Mouse (Mus musculus) kidney, embryonic 16.5 days (tissue): Measurements from ENCODE around the gene Lrrc31. TPM values are rescaled to one million over a fixed set of nuclear protein-coding genes. Genes with fewer than 3 reads are reported as not detected.

ENCODE experiments used
- ATAC-seq: fragments of 200-750 bp; cut with Nextera tagmentation; 2 replicates; pipeline ENCODE4 v1.8.0; 2017; ENCODE audit warnings: moderate TSS enrichment; ENCODE audit not compliant: low FRiP score, low TSS enrichment
- H3K27ac ChIP-seq: fragments of 300-500 bp; sonication (generic); 2 replicates; pipeline ENCODE4 v1.5.1; 2014; ENCODE audit warnings: low read length
- H3K27me3 ChIP-seq: fragments of 300-500 bp; sonication (generic); 2 replicates; pipeline ENCODE4 v1.6.1; 2014; ENCODE audit warnings: low read length, control low read depth, mixed read lengths; ENCODE audit not compliant: insufficient read depth
- H3K36me3 ChIP-seq: fragments of 300-500 bp; sonication (generic); 2 replicates; pipeline ENCODE4 v1.6.1; 2014; ENCODE audit warnings: low read length, control low read depth, mixed read lengths; ENCODE audit not compliant: insufficient read depth
- H3K4me1 ChIP-seq: fragments of 300-500 bp; sonication (generic); 2 replicates; pipeline ENCODE4 v1.6.1; 2014; ENCODE audit warnings: low read length, control low read depth, mixed read lengths; ENCODE audit not compliant: insufficient read depth
- H3K4me2 ChIP-seq: fragments of 300-500 bp; sonication (generic); replicated peaks from 2 replicates; pipeline ENCODE4 v1.6.1; 2014; ENCODE audit warnings: low read depth, low read length
- H3K4me3 ChIP-seq: fragments of 300-500 bp; sonication (generic); 2 replicates; pipeline ENCODE4 v1.5.1; 2014; ENCODE audit warnings: mild to moderate bottlenecking, low read length
- H3K9ac ChIP-seq: fragments of 300-500 bp; sonication (generic); replicated peaks from 2 replicates; pipeline ENCODE4 v1.6.1; 2014; ENCODE audit warnings: low read length
- H3K9me3 ChIP-seq: fragments of 300-500 bp; sonication (generic); 2 replicates; pipeline ENCODE4 v1.6.1; 2016; ENCODE audit warnings: low read length, control low read depth
- WGBS: fragments of 180-500 bp; shearing (Covaris S2); extraction: QIAGEN DNeasy Blood & Tissue Kit; methylation state at CpG from one replicate; pipeline ENCODE4 v1.1.7; 2014; 5-methylcytosine and 5-hydroxymethylcytosine counted together
- polyA plus RNA-seq: library from polyadenylated mRNA; unstranded; fragments of >200 nt; fragmentation: Nextera tagmentation; extraction: Ambion mirVana; gene quantifications from 2 replicates; pipeline ENCODE4 v1.2.1, GENCODE M21; 2015

Gene Lrrc31
- polyA plus RNA-seq, 1 experiment from 2014 or later = 0.35 TPM

GRCm38 (mm10) chr3:30724105-30724824, 24.6 kb upstream of the Lrrc31 start:
- WGBS = 48% methylated on average over 10 of the region's 10 CpGs
- Histone ChIP-seq H3K9me3 (no peaks in the 10 kb centered on the region), H3K36me3 (no peaks in the 10 kb centered on the region), H3K27ac (no peak overlapping the region), H3K27me3 (no peaks in the 10 kb centered on the region), H3K4me1 (no peaks in the 10 kb centered on the region), H3K4me2 (no peak overlapping the region), H3K9ac (no peak overlapping the region), H3K4me3 (no peak overlapping the region)
- no peak for ATAC-seq

DNA sequence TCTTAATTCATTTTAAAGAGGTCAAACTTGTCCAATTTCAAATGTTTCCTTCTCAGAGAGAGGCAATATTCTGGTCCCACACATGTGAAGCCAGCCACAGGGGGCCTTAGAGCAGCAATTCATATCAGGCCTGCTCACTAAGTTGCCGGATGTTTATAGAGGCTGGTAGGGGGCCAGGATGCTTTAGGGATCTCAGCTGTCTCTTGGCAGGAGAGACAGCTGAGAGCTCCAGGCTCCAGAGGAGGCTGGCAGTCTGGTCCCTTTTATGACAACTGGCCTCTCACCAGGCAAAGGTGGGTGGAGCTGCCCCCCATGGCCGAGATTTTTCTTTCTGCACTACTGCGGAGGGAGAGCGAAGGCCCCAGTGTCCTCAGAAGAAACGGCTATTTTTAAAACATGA, 23.5 kb upstream of the Lrrc31 start:
- H3K27ac ChIP-seq = no peak overlapping the region

GRCm38 (mm10) chr3:30722461-30722860, 22.8 kb upstream of the Lrrc31 start:
- Histone ChIP-seq H3K36me3 (no peaks in the 10 kb centered on the region), H3K4me1 (no peaks in the 10 kb centered on the region), H3K4me2 (no peak overlapping the region), H3K4me3 (no peak overlapping the region), H3K9me3 (no peaks in the 10 kb centered on the region), H3K9ac (no peak overlapping the region), H3K27me3 (no peaks in the 10 kb centered on the region), H3K27ac (no peak overlapping the region)
- no peak for ATAC-seq
- 82% methylated on average over 2 of the region's 2 CpGs for WGBS

More for the DNA sequence above, 23.5 kb upstream of the Lrrc31 start:
- ATAC-seq = peak; percentile 78
- H3K36me3 ChIP-seq = no peaks in the 10 kb centered on the region
- H3K27me3 ChIP-seq = no peaks in the 10 kb centered on the region
- no peak overlapping the region for H3K9ac ChIP-seq
- no peak overlapping the region for H3K4me3 ChIP-seq
- 32% methylated on average over 5 of the region's 5 CpGs for WGBS
- H3K9me3 ChIP-seq = no peaks in the 10 kb centered on the region
- H3K4me2 ChIP-seq = no peak overlapping the region
- no peaks in the 10 kb centered on the region for H3K4me1 ChIP-seq

DNA sequence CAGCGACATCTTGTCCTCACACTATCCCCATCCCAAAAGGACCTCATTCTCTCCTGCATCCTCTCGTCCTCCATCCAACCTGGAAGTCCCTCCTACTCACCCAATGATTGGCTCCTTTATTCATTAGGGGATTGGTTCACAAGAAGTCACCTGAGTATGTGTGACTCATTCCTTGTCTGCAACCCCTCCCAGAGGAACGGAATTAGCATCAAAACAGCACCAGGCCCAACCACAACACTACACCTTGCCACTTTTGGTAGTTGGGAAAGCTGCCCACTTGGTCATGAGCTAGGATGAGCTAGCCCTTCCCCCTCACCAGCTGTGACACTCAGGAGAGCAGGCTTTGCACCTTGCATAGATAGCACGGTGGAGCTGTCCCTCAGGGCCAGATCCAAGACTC, 22.4 kb upstream of the Lrrc31 start:
- no peak for ATAC-seq
- Histone ChIP-seq H3K9me3 (no peaks in the 10 kb centered on the region), H3K4me1 (no peaks in the 10 kb centered on the region), H3K27ac (no peak overlapping the region), H3K9ac (no peak overlapping the region), H3K4me3 (no peak overlapping the region), H3K27me3 (no peaks in the 10 kb centered on the region), H3K36me3 (no peaks in the 10 kb centered on the region), H3K4me2 (no peak overlapping the region)
- WGBS = 83% methylated on average over 4 of the region's 4 CpGs

GRCm38 (mm10) chr3:30718649-30719048, 19.0 kb upstream of the Lrrc31 start:
- no peak overlapping the region for H3K9ac ChIP-seq
- no peak overlapping the region for H3K4me2 ChIP-seq
- H3K27me3 ChIP-seq = no peaks in the 10 kb centered on the region
- WGBS = 86% methylated on average over 3 of the region's 3 CpGs
- no peaks in the 10 kb centered on the region for H3K4me1 ChIP-seq
- no peak for ATAC-seq
- H3K4me3 ChIP-seq = no peak overlapping the region
- no peaks in the 10 kb centered on the region for H3K36me3 ChIP-seq
- no peak overlapping the region for H3K27ac ChIP-seq
- no peaks in the 10 kb centered on the region for H3K9me3 ChIP-seq

DNA sequence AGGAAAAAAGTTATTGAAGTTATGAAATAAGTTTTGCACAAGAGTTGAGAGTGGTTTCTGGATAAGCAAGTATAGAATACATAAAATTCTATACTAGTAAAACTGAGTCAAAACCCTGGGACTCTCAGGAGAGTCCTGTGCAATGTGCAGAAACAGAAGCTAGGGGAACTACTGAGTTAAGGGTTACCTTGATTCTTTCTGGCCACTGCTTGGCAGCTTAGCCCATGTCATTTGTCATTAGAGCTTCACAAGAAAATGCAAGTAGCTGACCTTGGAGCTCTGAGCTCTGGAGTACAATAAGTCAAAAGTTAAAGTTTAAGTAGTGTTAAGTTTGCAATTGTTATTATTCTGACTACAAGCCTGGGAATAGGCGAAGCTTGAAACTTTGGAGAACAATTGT, 13.7 kb upstream of the Lrrc31 start:
- Histone ChIP-seq H3K9me3 (no peaks in the 10 kb centered on the region), H3K4me1 (no peaks in the 10 kb centered on the region), H3K4me3 (no peak overlapping the region), H3K27me3 (no peaks in the 10 kb centered on the region), H3K9ac (no peak overlapping the region), H3K36me3 (no peaks in the 10 kb centered on the region), H3K4me2 (no peak overlapping the region), H3K27ac (no peak overlapping the region)
- no peak for ATAC-seq
- WGBS = 67% methylated on average over 1 of the region's 1 CpGs

DNA sequence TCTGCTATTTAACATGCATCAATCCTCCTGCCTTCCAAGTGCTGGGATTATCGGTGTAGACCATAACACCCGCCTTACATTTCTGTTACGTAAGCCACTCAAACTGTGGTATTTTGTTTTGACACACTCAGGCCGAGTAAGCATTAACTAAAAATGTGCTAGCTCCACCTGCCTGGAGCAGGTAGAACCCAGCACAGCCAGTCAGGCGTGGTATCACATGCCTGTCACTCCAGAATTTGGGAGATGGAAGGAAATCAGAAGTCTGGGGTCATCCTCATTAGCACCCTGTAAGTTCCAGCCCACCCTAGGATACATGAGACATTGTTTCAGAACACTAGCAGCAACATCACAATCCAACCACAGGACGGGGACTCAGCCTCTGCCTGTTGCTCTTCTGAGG, 10.5 kb upstream of the Lrrc31 start:
- Histone ChIP-seq H3K9ac (no peak overlapping the region), H3K4me3 (no peak overlapping the region), H3K4me2 (no peak overlapping the region), H3K27ac (no peak overlapping the region), H3K9me3 (no peaks in the 10 kb centered on the region), H3K27me3 (no peaks in the 10 kb centered on the region), H3K4me1 (no peaks in the 10 kb centered on the region), H3K36me3 (no peaks in the 10 kb centered on the region)
- WGBS = 71% methylated on average over 6 of the region's 6 CpGs
- ATAC-seq = no peak

GRCm38 (mm10) chr3:30706614-30707276, 7.1 kb upstream of the Lrrc31 start:
- no peaks in the 10 kb centered on the region for H3K4me1 ChIP-seq
- H3K9ac ChIP-seq = no peak overlapping the region
- H3K36me3 ChIP-seq = no peaks in the 10 kb centered on the region
- H3K27ac ChIP-seq = no peak overlapping the region
- H3K4me2 ChIP-seq = no peak overlapping the region
- ATAC-seq = no peak
- no peak overlapping the region for H3K4me3 ChIP-seq
- no peaks in the 10 kb centered on the region for H3K27me3 ChIP-seq
- no peaks in the 10 kb centered on the region for H3K9me3 ChIP-seq
- WGBS = 75% methylated on average over 4 of the region's 4 CpGs

DNA sequence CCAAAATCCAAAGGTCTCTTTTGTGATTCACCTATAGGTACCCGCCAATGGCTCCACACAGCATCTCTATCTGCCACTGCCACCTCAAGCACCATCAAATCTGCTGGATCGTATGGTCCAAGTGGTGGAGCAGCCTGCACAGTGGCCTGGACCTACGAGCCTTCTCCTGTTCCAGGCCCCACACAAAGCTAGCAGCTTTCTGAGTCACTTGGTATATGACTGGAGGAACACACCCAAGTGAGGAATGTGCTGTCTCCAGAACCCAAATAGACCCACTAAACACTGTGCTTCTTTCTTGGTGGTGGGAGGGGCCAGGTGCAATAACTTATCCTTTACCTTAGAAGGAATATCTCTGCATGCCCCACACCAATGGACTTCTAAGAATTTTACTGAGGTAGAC, 6.3 kb upstream of the Lrrc31 start:
- whole genome bisulfite sequencing = 79% methylated on average over 3 of the region's 3 CpGs
- ATAC-seq = no peak
- Histone ChIP-seq H3K4me1 (no peaks in the 10 kb centered on the region), H3K27ac (no peak overlapping the region), H3K9me3 (no peaks in the 10 kb centered on the region), H3K36me3 (no peaks in the 10 kb centered on the region), H3K4me3 (no peak overlapping the region), H3K4me2 (no peak overlapping the region), H3K27me3 (no peaks in the 10 kb centered on the region), H3K9ac (no peak overlapping the region)

GRCm38 (mm10) chr3:30697891-30698290, 1.8 kb downstream of the Lrrc31 start:
- H3K9me3 ChIP-seq = no peaks in the 10 kb centered on the region
- no peaks in the 10 kb centered on the region; the same call in 1 of the 2 replicates for H3K4me1 ChIP-seq
- H3K27ac ChIP-seq = peak overlapping the region; percentile 30; the same call in 1 of the 2 replicates
- 38% methylated on average over 4 of the region's 4 CpGs for WGBS
- no peak overlapping the region for H3K4me3 ChIP-seq
- peak; percentile 50 for ATAC-seq
- no peak overlapping the region for H3K9ac ChIP-seq
- H3K36me3 ChIP-seq = no peaks in the 10 kb centered on the region
- H3K4me2 ChIP-seq = no peak overlapping the region
- no peaks in the 10 kb centered on the region for H3K27me3 ChIP-seq
